Mouse (Mus musculus) C2C12 (cell line): ENCODE results near the gene Rnf123.

Source experiments
- CEBPB ChIP-seq: IDR thresholded peaks from one replicate; pipeline ENCODE4 v1.6.1; 2011; ENCODE audit warnings: low read depth, mild to moderate bottlenecking, control low read depth, moderate library complexity
- CTCF ChIP-seq: IDR thresholded peaks from one replicate; pipeline ENCODE4 v1.5.1; 2011; ENCODE audit not compliant: control insufficient read depth, insufficient read depth, insufficient read length

DNA sequence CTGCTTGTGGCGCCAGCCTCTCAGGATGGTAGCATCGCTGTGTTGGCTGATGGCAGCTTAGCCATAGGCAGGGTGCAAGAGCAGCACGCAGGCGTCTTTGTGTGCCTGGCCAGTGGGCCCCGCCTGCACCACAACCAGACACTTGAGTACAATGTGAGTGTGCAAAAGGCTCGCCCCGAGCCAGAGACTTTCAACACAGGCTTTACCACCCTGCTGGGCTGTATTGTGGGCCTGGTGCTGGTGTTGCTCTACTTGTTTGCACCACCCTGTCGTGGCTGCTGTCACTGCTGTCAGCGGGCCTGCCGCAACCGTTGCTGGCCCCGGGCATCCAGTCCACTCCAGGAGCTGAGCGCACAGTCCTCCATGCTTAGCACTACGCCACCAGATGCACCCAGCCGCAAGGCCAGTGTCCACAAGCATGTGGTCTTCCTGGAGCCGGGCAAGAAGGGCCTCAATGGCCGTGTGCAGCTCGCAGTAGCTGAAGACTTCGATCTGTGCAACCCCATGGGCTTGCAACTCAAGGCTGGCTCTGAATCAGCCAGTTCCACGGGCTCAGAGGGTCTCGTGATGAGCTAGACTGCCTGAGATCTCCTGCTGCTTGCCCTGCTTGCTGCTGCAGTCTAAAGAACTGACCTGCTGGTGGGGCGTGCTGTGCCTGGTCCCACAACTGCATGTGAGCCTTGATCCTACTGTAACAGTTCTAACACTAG is 28.7 kb downstream of the Rnf123 start:
- TF ChIP-seq CTCF (no peak), CEBPB (no peak)
